Mouse (Mus musculus) bone marrow macrophage, adult 2 months (primary cell): ENCODE results near the gene Ntn3. TPM values are rescaled to one million over a fixed set of nuclear protein-coding genes. Genes with fewer than 3 reads are reported as not detected.

ENCODE experiments used
- H3K27ac ChIP-seq: 2 replicates; pipeline ENCODE4 v1.5.1; 2012; ENCODE audit warnings: low read depth, low read length; ENCODE audit not compliant: insufficient read depth
- H3K4me1 ChIP-seq: 2 replicates; pipeline ENCODE4 v1.6.1; 2012; ENCODE audit warnings: low read length; ENCODE audit not compliant: control insufficient read depth, insufficient read depth
- H3K4me3 ChIP-seq: 2 replicates; pipeline ENCODE4 v1.5.1; 2012; ENCODE audit warnings: mild to moderate bottlenecking, low read length, moderate library complexity; ENCODE audit not compliant: insufficient read depth
- CTCF ChIP-seq: IDR thresholded peaks from 2 replicates; pipeline ENCODE4 v1.5.1; 2012; ENCODE audit warnings: low read depth, mild to moderate bottlenecking, low read length, moderate library complexity
- POLR2A ChIP-seq: IDR thresholded peaks from 2 replicates; pipeline ENCODE4 v1.6.1; 2012; ENCODE audit warnings: mild to moderate bottlenecking, low read depth, low read length, borderline replicate concordance
- polyA plus RNA-seq: library from polyadenylated mRNA; stranded (reverse); fragments of >200 nt; gene quantifications from 2 replicates; pipeline ENCODE4 v1.2.4, GENCODE M21; 2012; ENCODE audit not compliant: missing spikeins, insufficient read depth, insufficient read length

The Ntn3 gene
- polyA plus RNA-seq, 1 experiment, result 0.47 TPM

GRCm38 (mm10) chr17:24154463-24154862, 54.9 kb downstream of the Ntn3 start:
- no peak overlapping the region for H3K4me3 ChIP-seq
- TF ChIP-seq CTCF, result no peak
- TF ChIP-seq POLR2A, result no peak
- H3K4me1 ChIP-seq, result peaks cover 18% of the 10 kb centered on the region
- no peak overlapping the region for H3K27ac ChIP-seq

Other genes with a start within 250 kb of the Ntn3 start
- gene Prss30, start 229.0 kb downstream of the Ntn3 start, polyA plus RNA-seq, result 0.44 and 1.7 TPM in 2 replicates
- gene Prss22, start 211.4 kb downstream of the Ntn3 start, polyA plus RNA-seq, result not detected in 2 replicates
- gene Prss27, start 171.4 kb downstream of the Ntn3 start, polyA plus RNA-seq, result not detected in 2 replicates
- 13.1 and 15.9 TPM in 2 replicates for gene Kctd5, start 136.0 kb downstream of the Ntn3 start, polyA plus RNA-seq
- gene Pdpk1, start 58.6 kb downstream of the Ntn3 start, polyA plus RNA-seq, result 32.9 and 39.6 TPM in 2 replicates
- 89.6 and 118 TPM in 2 replicates for gene Amdhd2, start 45.8 kb downstream of the Ntn3 start, polyA plus RNA-seq
- 1,159 and 1,346 TPM in 2 replicates for gene Atp6v0c, start 39.8 kb downstream of the Ntn3 start, polyA plus RNA-seq
- 23.0 and 24.0 TPM in 2 replicates for gene Tbc1d24, start 4.0 kb downstream of the Ntn3 start, polyA plus RNA-seq
- gene Tedc2, start 11.3 kb upstream of the Ntn3 start, polyA plus RNA-seq, result 7.7 and 8.5 TPM in 2 replicates
- 25.8 and 33.4 TPM in 2 replicates for gene Ccnf, start 42.0 kb upstream of the Ntn3 start, polyA plus RNA-seq
- gene Abca17, start 141.5 kb upstream of the Ntn3 start, polyA plus RNA-seq, result 0.40 TPM in 1 of 2 replicates, not detected in the other
- 41.7 and 49.0 TPM in 2 replicates for gene Abca3, start 142.4 kb upstream of the Ntn3 start, polyA plus RNA-seq
- gene Rnps1, start 205.0 kb upstream of the Ntn3 start, polyA plus RNA-seq, result 65.0 and 72.0 TPM in 2 replicates
- gene Eci1, start 217.1 kb upstream of the Ntn3 start, polyA plus RNA-seq, result 21.5 and 23.3 TPM in 2 replicates
- 3.3 and 3.8 TPM in 2 replicates for gene Dnase1l2, start 233.6 kb upstream of the Ntn3 start, polyA plus RNA-seq